Mouse (Mus musculus): Measurements from ENCODE around the gene Eef1b2. TPM values are rescaled to one million over a fixed set of nuclear protein-coding genes. Genes with fewer than 3 reads are reported as not detected.

Eef1b2 gene
- polyA plus RNA-seq (2014; fragmentation: Nextera tagmentation; extraction: Ambion mirVana), result 358 and 403 TPM in 2 replicates

DNA sequence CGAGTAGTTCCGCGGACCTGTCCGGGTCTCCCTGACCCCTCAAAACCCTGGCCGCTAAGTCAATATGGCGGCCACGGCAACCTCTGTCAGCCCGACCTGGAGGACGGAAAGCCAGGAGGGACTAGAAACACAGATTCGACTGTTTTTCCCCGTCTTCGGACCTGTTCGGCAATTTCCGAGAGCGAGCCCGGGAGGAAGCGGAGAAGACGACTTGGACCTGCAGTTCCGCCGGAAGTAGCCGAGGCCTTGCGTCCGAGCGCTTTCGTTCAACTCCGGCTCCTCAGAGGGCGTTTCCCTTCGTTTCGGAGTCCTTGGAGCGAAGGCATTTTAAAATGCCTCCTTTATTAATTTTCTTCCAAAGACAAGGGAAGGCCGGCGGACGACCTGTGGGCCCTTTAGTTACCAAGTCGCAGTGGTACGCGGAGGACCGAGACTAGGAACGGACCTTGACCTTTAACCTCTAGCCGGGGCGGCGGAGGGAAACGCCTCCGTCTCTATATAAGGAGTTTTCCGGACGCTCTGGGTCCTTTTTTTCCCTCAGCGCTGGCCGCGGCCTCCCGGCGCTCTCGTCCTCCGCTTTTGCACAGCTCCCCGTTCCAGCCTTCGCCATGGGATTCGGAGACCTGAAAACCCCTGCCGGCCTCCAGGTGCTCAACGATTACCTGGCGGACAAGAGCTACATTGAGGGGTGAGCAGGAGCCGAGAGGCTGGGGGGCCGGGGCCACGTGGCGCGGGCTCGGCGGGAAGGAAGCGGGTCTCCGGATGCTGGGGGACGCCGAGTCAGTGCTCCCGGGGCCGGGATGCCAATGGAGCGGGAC is at the start of gene Eef1b2, which contains the start of gene Ndufs1:
TSS of gene Eef1b2 (plus strand) at position 222 of the 818 bp plus-strand sequence.
TSS of gene Ndufs1 (minus strand) at position 230 of the 818 bp plus-strand sequence.
- under 1% methylated on average over 72 of the region's 72 CpGs for WGBS
- Histone ChIP-seq H3K27ac (replicated peaks in 1 of 2; ENCODE audit: control insufficient read depth in 1 of 2, insufficient read depth in 1 of 2, low read depth in 2 of 2, low read length in 2 of 2) (peak within 1 kb of the TSS; percentile 94 to 95), H3K27me3 (ENCODE audit: control insufficient read depth, insufficient read depth, low read length) (no peaks in the 10 kb centered on the region), H3K9me3 (ENCODE audit: control insufficient read depth, low read length) (no peaks in the 10 kb centered on the region), H3K4me3 (ENCODE audit: control insufficient read depth in 1 of 2, insufficient read depth in 1 of 2, low read depth in 1 of 2, low read length in 2 of 2) (peak within 1 kb of the TSS; percentile 81 to 90), H3K4me1 (ENCODE audit: control insufficient read depth in 2 of 2, insufficient read depth in 2 of 2, low read length in 2 of 2) (peaks cover 2 to 22% of the 10 kb centered on the region in 2 experiments; a peak in 3 of 4 replicates), H3K36me3 (ENCODE audit: control insufficient read depth, insufficient read depth, low read length) (peaks cover 52% of the 10 kb centered on the region), H3K4me2 (ENCODE audit: low read length) (peak within 1 kb of the TSS; percentile 77), H3K9ac (ENCODE audit: low read length) (peak within 1 kb of the TSS; percentile 98)
- ATAC-seq (ENCODE audit: insufficient number of reproducible peaks, insufficient read depth, low FRiP score, low read depth), result peak; percentile 86

DNA sequence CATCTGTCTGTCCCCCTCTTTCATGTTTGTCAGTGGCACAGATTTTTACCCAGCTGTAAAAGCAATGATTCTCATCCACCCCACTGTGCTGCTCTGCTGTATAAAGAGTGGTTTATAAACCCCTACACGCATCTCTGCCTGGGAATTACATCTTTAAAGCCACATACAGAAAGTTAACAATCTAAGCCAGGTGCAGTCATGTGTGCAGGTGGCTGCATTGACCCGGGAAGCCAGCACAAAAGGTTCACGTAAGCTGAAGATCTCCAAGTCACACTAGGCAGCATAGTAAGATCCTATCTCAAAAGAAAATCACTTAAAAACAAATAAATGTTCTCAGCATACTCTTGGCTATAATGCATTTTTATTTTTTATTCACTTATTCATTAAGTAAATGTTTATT is 47.4 kb upstream of the Eef1b2 start:
- Histone ChIP-seq H3K9ac (ENCODE audit: low read length) (0 out of 2 replicates have a peak overlapping the region, but pooled peaks have one; percentile 46), H3K27ac (replicated peaks in 1 of 2; ENCODE audit: control insufficient read depth in 1 of 2, insufficient read depth in 1 of 2, low read depth in 2 of 2, low read length in 2 of 2) (no peak overlapping the region), H3K36me3 (ENCODE audit: control insufficient read depth, insufficient read depth, low read length) (peaks cover 28% of the 10 kb centered on the region), H3K27me3 (ENCODE audit: control insufficient read depth, insufficient read depth, low read length) (no peaks in the 10 kb centered on the region), H3K4me2 (ENCODE audit: low read length) (peak overlapping the region; percentile 71), H3K4me1 (ENCODE audit: control insufficient read depth in 2 of 2, insufficient read depth in 2 of 2, low read length in 2 of 2) (peaks cover 3 to 7% of the 10 kb centered on the region in 2 experiments; a peak in 3 of 4 replicates), H3K4me3 (ENCODE audit: control insufficient read depth in 1 of 2, insufficient read depth in 1 of 2, low read depth in 1 of 2, low read length in 2 of 2) (peak overlapping the region in 1 of 2 experiments; percentile 36; a peak in 2 of 4 replicates), H3K9me3 (ENCODE audit: control insufficient read depth, low read length) (no peaks in the 10 kb centered on the region)
- 76% methylated on average over 3 of the region's 3 CpGs for WGBS
- ATAC-seq (ENCODE audit: insufficient number of reproducible peaks, insufficient read depth, low FRiP score, low read depth), result no peak

DNA sequence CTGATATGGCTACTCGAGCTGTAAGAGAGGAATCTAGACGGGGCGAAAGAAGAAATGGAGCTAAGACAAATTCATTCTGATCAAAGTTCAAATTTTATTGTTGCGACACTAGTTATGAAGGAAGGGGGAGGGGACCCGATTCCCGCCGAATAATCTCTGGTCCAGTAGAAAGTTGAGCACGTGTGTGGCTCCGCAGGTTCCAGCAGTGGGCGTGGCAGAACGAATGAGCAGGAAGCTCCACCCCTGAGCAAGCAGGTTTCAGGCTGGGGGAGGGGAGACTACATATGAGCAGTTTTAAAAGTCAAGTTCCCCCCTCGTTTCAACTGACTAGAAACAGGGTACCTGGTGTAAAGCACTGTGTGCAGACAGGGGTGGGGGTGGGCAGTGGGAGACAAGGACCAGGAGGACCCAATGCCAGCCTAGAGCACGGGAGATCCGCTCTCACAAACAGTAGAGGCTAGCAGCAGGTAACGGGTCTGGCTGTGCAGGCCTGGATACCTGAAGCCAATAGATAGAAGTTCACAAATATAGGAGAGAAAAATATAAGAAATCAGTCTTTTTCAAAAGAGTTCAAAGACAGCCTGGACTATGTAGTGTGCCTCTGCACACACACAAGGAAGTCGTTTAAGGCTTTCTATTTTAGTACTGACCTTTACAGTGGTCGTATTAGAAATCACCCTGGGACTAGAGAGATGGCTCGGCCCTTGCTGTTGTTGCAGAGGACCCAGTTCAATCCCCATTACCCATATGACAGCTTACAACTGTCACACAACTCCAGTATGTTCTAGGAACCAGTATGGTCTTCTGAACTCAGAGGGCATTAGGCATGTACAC is 46.6 kb upstream of the Eef1b2 start:
- H3K4me2 ChIP-seq (ENCODE audit: low read length), result peak overlapping the region; percentile 71
- no peaks in the 10 kb centered on the region for H3K27me3 ChIP-seq (ENCODE audit: control insufficient read depth, insufficient read depth, low read length)
- H3K9ac ChIP-seq (ENCODE audit: low read length), result peak overlapping the region; percentile 63
- H3K9me3 ChIP-seq (ENCODE audit: control insufficient read depth, low read length), result no peaks in the 10 kb centered on the region
- 10% methylated on average over 18 of the region's 18 CpGs for WGBS
- H3K4me1 ChIP-seq (ENCODE audit: control insufficient read depth in 2 of 2, insufficient read depth in 2 of 2, low read length in 2 of 2), result peaks cover 3 to 7% of the 10 kb centered on the region in 2 experiments; a peak in 3 of 4 replicates
- no peak for ATAC-seq (ENCODE audit: insufficient number of reproducible peaks, insufficient read depth, low FRiP score, low read depth)
- H3K4me3 ChIP-seq (ENCODE audit: control insufficient read depth in 1 of 2, insufficient read depth in 1 of 2, low read depth in 1 of 2, low read length in 2 of 2), result peak overlapping the region; percentile 36 to 50
- H3K27ac ChIP-seq (replicated peaks in 1 of 2; ENCODE audit: control insufficient read depth in 1 of 2, insufficient read depth in 1 of 2, low read depth in 2 of 2, low read length in 2 of 2), result peak overlapping the region in 1 of 2 experiments; percentile 33; a peak in 1 of 4 replicates
- H3K36me3 ChIP-seq (ENCODE audit: control insufficient read depth, insufficient read depth, low read length), result peaks cover 22% of the 10 kb centered on the region

DNA sequence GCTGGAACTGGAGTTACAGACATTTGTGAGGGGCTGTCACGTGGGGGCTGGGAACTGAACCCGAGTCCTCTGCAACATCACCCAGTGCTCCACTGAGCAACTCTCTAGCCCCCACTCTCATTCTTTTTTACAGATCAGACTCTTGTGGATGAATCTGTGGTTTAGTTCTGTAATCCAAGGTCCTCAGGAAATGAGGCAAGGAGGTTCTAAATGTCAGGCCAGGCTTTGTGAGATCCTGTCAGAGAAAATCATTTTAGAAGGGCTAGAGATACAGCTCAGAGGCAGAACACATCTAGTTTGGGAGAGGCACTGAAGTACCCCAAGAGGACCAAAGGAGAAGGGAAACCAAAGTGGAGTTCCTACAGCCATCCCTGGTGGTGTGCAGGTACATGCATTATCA is 45.7 kb upstream of the Eef1b2 start:
- no peaks in the 10 kb centered on the region for H3K27me3 ChIP-seq (ENCODE audit: control insufficient read depth, insufficient read depth, low read length)
- H3K4me1 ChIP-seq (ENCODE audit: control insufficient read depth in 2 of 2, insufficient read depth in 2 of 2, low read length in 2 of 2), result peaks cover 3 to 7% of the 10 kb centered on the region in 2 experiments; a peak in 3 of 4 replicates
- no peak overlapping the region for H3K27ac ChIP-seq (replicated peaks in 1 of 2; ENCODE audit: control insufficient read depth in 1 of 2, insufficient read depth in 1 of 2, low read depth in 2 of 2, low read length in 2 of 2)
- no peak for ATAC-seq (ENCODE audit: insufficient number of reproducible peaks, insufficient read depth, low FRiP score, low read depth)
- H3K4me2 ChIP-seq (ENCODE audit: low read length), result no peak overlapping the region
- H3K9me3 ChIP-seq (ENCODE audit: control insufficient read depth, low read length), result no peaks in the 10 kb centered on the region
- WGBS, result 76% methylated on average over 2 of the region's 2 CpGs
- H3K36me3 ChIP-seq (ENCODE audit: control insufficient read depth, insufficient read depth, low read length), result peaks cover 14% of the 10 kb centered on the region
- no peak overlapping the region for H3K9ac ChIP-seq (ENCODE audit: low read length)
- no peak overlapping the region for H3K4me3 ChIP-seq (ENCODE audit: control insufficient read depth in 1 of 2, insufficient read depth in 1 of 2, low read depth in 1 of 2, low read length in 2 of 2)

DNA sequence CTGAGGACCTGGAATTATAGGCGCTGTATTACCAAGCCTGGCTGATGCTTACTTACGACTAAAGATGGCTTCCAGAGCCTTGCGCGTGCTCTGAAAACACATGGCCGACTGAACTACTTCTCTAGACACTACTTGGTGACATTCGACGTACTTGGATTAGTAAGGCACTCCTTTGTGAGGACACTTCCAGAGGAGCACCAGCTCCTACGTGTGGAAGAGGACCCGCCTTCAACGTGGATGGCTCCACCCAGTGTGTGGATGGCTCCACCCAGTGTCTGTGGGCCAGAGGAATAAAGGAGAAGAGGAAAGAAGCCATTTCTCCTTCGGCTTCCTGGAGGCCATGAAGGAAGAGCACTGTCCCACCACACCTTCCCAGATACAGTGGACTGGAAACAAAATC is 44.9 kb upstream of the Eef1b2 start:
- 89% methylated on average over 11 of the region's 11 CpGs for WGBS
- H3K4me3 ChIP-seq (ENCODE audit: control insufficient read depth in 1 of 2, insufficient read depth in 1 of 2, low read depth in 1 of 2, low read length in 2 of 2), result no peak overlapping the region
- ATAC-seq (ENCODE audit: insufficient number of reproducible peaks, insufficient read depth, low FRiP score, low read depth), result no peak
- peaks cover 3 to 7% of the 10 kb centered on the region in 2 experiments; a peak in 3 of 4 replicates for H3K4me1 ChIP-seq (ENCODE audit: control insufficient read depth in 2 of 2, insufficient read depth in 2 of 2, low read length in 2 of 2)
- H3K4me2 ChIP-seq (ENCODE audit: low read length), result no peak overlapping the region
- H3K27ac ChIP-seq (replicated peaks in 1 of 2; ENCODE audit: control insufficient read depth in 1 of 2, insufficient read depth in 1 of 2, low read depth in 2 of 2, low read length in 2 of 2), result no peak overlapping the region
- H3K9me3 ChIP-seq (ENCODE audit: control insufficient read depth, low read length), result no peaks in the 10 kb centered on the region
- no peak overlapping the region for H3K9ac ChIP-seq (ENCODE audit: low read length)
- H3K27me3 ChIP-seq (ENCODE audit: control insufficient read depth, insufficient read depth, low read length), result no peaks in the 10 kb centered on the region
- 0 out of 2 replicates have a peak, but pooled peaks cover 6% of the 10 kb centered on the region for H3K36me3 ChIP-seq (ENCODE audit: control insufficient read depth, insufficient read depth, low read length)

DNA sequence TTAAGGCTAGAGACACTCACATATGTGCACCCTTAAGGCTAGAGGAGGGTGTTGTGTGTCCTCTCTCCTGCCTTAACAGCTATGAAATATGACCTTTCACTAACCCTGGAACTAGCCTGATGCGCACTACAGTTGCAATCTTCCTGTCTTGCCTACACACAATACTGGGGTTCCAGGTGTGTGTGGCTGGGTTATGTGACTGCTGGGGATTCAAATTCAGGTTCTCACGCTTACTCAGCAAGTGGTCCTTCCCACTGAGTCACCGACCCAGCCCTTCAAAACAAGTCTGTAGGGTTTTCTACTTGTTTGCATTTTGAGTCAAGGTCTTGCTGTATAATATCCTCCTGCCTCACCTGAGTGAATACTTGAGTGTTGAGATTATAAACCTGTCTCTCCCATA is 42.1 kb upstream of the Eef1b2 start:
- no peak for ATAC-seq (ENCODE audit: insufficient number of reproducible peaks, insufficient read depth, low FRiP score, low read depth)
- H3K4me2 ChIP-seq (ENCODE audit: low read length), result no peak overlapping the region
- peaks cover 3 to 7% of the 10 kb centered on the region in 2 experiments; a peak in 3 of 4 replicates for H3K4me1 ChIP-seq (ENCODE audit: control insufficient read depth in 2 of 2, insufficient read depth in 2 of 2, low read length in 2 of 2)
- H3K27me3 ChIP-seq (ENCODE audit: control insufficient read depth, insufficient read depth, low read length), result no peaks in the 10 kb centered on the region
- H3K4me3 ChIP-seq (ENCODE audit: control insufficient read depth in 1 of 2, insufficient read depth in 1 of 2, low read depth in 1 of 2, low read length in 2 of 2), result no peak overlapping the region
- no peak overlapping the region for H3K27ac ChIP-seq (replicated peaks in 1 of 2; ENCODE audit: control insufficient read depth in 1 of 2, insufficient read depth in 1 of 2, low read depth in 2 of 2, low read length in 2 of 2)
- H3K9me3 ChIP-seq (ENCODE audit: control insufficient read depth, low read length), result no peaks in the 10 kb centered on the region
- no peak overlapping the region for H3K9ac ChIP-seq (ENCODE audit: low read length)
- WGBS, result 77% methylated on average over 3 of the region's 3 CpGs
- H3K36me3 ChIP-seq (ENCODE audit: control insufficient read depth, insufficient read depth, low read length), result peaks cover 13% of the 10 kb centered on the region

DNA sequence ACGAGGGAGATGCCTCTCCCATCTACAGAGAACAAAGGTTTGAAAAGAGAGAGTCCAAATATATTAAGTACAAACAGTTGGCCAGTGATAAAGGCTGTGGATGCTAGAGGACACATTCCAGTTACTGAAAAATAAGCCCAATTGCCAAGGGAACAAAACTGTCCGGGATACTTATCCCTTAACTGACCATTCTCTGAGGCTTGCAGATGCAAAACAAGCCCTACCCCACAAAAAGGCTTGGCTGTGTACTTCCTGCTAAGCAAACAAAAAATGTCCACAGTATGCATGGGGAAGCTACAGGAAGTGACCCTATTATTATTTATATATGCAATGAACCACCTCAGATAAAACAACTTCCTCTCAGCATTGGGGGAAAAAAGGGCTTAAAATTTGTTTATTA is 38.7 kb upstream of the Eef1b2 start:
- no peak overlapping the region for H3K9ac ChIP-seq (ENCODE audit: low read length)
- no peak overlapping the region for H3K4me3 ChIP-seq (ENCODE audit: control insufficient read depth in 1 of 2, insufficient read depth in 1 of 2, low read depth in 1 of 2, low read length in 2 of 2)
- no peaks in the 10 kb centered on the region for H3K4me1 ChIP-seq (ENCODE audit: control insufficient read depth in 2 of 2, insufficient read depth in 2 of 2, low read length in 2 of 2)
- 68% methylated on average over 2 of the region's 2 CpGs for WGBS
- no peak overlapping the region for H3K4me2 ChIP-seq (ENCODE audit: low read length)
- no peak overlapping the region for H3K27ac ChIP-seq (replicated peaks in 1 of 2; ENCODE audit: control insufficient read depth in 1 of 2, insufficient read depth in 1 of 2, low read depth in 2 of 2, low read length in 2 of 2)
- no peaks in the 10 kb centered on the region for H3K9me3 ChIP-seq (ENCODE audit: control insufficient read depth, low read length)
- no peaks in the 10 kb centered on the region for H3K27me3 ChIP-seq (ENCODE audit: control insufficient read depth, insufficient read depth, low read length)
- ATAC-seq (ENCODE audit: insufficient number of reproducible peaks, insufficient read depth, low FRiP score, low read depth), result no peak
- H3K36me3 ChIP-seq (ENCODE audit: control insufficient read depth, insufficient read depth, low read length), result peaks cover 44% of the 10 kb centered on the region
